Mouse (Mus musculus): ENCODE data around the gene Trim10.

- TF ChIP-seq CTCF (IDR thresholded peaks at IDR 0.05) = no peak
- no peak for TF ChIP-seq EP300 (IDR thresholded peaks at IDR 0.05; ENCODE audit: insufficient read depth, low read depth, low read length)
Observed at GRCm38 (mm10) chr17:36825525-36825924, 43.8 kb upstream of the Trim10 start.

Data from heart, adult 2 months (tissue).